Mouse (Mus musculus) right cerebral cortex, postnatal 4 days (tissue): ENCODE measurements around the gene Zfp804a.

Source experiments
- DNase-seq: peaks from one replicate; pipeline ENCODE4 v3.0.0-alpha.2; 2022

The Zfp804a gene

DNA sequence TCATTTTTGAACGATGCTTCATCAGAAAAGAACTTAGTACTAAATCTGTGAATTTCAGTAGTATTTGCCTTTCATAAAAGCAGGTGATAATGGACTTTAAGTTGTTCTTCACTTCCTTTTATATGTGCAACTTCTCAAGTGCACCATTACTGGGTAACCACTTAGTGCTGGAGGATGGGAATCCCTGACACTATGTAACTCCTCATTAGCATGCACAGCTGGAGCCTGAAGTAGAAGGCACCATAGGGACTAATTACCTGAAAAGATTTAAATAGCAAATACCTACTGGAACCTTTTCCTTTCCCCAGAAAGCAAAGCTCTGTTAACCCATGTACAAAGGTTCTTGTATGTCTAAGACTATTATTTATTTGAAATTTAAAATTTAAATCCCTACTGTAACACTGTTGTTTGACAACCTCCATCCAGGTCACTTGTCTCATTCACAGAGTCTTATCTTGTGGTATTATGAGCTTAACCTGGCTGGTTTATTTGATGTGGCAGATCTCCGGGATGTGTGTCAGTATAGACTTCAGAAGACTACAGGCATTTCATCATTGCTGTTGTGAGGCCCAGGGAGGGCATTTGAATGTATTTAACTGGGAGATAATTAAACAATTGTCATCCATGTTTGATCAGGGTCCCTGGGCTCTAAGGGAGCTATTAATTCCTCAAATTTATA lies 229.7 kb downstream of the Zfp804a start:
- DNase-seq: no peak

- DNase-seq: no peak
Observed at GRCm38 (mm10) chr2:82294932-82295493, 242.0 kb downstream of the Zfp804a start.
